Mouse (Mus musculus) megakaryocyte, embryonic 14.5 days (primary cell): ENCODE data around the gene Wtap.

Experiments used
- FLI1 ChIP-seq: IDR thresholded peaks from 2 replicates; pipeline ENCODE4 v1.6.1; 2012; ENCODE audit warnings: low read length, inconsistent platforms, mixed read lengths
- GATA1 ChIP-seq: IDR thresholded peaks from 3 replicates; pipeline ENCODE4 v1.6.1; 2012; ENCODE audit warnings: mixed read lengths, low read length, inconsistent platforms, borderline replicate concordance

- TF ChIP-seq GATA1 (no peak), FLI1 (no peak)
Observed at GRCm38 (mm10) chr17:12937412-12937970, 56.5 kb downstream of the Wtap start.
